Mouse (Mus musculus) bone marrow macrophage, adult 2 months (primary cell): ENCODE results near the gene Gm45062.

ENCODE experiments used
- CTCF ChIP-seq: IDR thresholded peaks from 2 replicates; pipeline ENCODE4 v1.5.1; 2012; ENCODE audit warnings: low read depth, mild to moderate bottlenecking, low read length, moderate library complexity
- POLR2A ChIP-seq: IDR thresholded peaks from 2 replicates; pipeline ENCODE4 v1.6.1; 2012; ENCODE audit warnings: mild to moderate bottlenecking, low read depth, low read length, borderline replicate concordance

GRCm38 (mm10) chr6:8353461-8353860 is 94.2 kb downstream of the Gm45062 start:
- TF ChIP-seq POLR2A (no peak), CTCF (no peak)
